Mouse (Mus musculus) T-helper 2 cell (primary cell): ENCODE measurements at regions not wholly inside any gene's neighbourhood (a gene's known extent, or its start where the extent isn't known, plus 50 kb on each side); places are given as distances from the start of the nearest gene placed in this dataset.

Experiments
- in situ Hi-C: fragments of 300-600 bp; cut with MboI, MseI; formaldehyde crosslinking; loops from one replicate; pipeline ENCODE4 v1.15.1; 2025; ENCODE audit warnings: high pct_unique_total_duplicates

GRCm38 (mm10) chr7:58919863-58920262 is 263.9 kb downstream of the Atp10a start:
- in situ Hi-C loops, result no loop called here

DNA sequence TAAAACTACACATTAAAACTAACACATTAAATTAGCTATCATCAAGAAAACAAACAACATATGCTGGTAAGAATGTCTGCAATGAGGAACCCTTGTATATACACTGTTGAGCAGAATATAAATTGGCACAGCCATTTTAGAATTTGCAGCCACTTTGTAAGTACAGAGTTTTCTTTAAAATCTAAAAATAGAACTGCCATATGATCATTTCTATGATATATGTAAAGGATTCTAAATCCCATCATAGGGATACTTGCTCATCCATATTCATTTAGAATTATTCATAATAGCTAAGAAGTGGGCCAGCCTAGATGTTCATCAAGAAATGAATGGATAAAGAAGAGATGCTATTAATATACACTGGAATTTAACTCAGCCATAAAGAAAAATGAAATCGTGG is 264.3 kb downstream of the Atp10a start:
- in situ Hi-C loops, result no loop called here

DNA sequence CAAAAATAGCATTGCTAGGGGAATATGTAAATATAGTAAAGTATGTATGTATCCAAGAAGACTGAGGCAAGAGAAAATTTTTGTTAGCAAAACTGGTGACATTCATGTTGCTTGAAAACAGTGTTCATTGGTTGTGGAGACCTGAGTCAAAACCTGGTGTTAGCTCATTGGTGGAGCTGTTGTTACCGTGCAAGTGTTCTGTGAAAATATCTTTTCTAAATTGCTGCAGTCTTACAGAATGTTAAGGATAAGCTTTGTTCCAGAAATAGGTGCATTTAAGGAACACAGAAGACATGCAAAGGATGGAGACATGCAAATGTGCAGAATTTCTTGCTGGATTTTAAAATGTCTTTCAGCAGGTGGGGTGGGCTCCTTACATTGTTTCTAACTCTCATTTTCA is 269.0 kb downstream of the Atp10a start:
- in situ Hi-C loops, result no loop called here

DNA sequence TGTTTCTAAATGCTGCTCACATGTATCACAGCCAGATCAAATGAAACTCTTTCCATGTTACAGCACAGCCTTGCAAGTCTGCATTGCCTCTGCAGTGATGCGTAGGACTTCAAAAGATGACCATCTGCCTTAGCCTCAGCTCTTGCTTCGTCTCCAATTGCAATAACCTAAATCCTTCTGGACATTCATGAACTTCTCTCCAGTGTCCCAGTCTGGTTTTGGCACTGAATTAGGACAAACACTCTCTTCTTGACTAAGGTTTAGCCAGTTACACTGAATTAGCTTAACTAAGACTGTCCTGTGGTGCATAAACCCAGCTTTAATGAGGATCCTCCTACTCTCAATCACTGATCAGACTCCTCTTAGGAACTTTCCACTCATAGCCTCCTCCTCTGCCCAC is 269.4 kb downstream of the Atp10a start:
- in situ Hi-C loops, result no loop called here

- in situ Hi-C loops, result no loop called here
Observed at GRCm38 (mm10) chr7:58957448-58957847, 271.1 kb upstream of the Ube3a start.

DNA sequence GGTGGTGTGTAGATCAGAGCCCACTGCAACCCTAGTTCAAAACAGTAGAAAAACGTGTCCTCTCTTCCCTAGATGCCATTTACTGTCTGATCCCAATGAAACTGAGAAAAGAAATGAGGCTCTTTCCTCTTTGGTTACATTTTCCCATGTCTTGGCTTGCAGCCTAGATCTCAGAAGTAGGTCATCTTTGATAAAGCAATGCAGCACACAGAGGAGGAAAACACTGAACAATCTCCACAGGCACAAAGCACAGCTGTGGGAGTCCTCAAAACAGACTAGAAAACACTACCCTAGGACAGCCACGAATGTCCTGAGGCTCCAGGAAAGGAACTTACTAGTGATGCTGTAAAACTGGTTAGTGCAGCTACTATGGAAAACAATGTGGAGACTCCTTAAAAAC is 221.4 kb upstream of the Ube3a start:
- in situ Hi-C loops, result no loop called here

DNA sequence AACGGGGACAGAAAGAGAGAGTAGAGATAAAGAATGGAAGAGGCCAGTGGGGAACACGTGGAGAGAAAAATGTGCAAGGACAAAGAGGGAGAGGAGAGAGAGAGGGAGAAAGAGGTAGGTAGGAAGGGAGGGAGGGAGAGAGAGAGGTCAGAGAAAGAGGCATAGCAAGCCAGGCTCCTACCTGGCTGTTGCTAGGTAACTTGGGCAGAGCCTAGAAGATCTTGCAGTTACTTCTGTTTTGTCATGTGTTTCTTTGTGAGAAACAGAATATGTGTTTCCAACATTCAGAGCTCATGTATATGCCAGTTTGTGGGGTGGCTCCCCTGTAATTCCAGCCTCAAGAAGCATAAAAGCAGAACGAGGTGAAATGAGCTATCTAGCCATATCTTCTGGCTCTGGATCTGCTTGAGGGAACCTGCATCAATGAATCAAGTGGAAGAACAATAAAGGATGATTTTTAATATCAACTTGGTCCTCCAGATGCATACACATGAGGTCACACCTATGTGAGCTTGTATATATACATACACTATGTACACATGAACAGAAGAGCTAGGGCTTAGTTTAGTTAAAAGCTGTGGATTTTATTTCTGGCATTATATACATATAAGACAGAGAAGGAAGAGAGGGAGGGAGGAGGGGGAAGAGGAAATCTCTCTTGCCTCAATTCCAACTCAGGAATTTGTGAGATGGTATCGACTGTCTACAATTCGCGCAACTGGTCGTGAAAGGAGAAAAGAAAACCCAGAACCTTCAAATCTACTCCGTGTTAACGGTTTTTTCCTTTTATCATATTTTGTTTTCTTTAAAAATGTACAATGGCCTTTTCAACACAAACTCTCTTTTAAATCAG is 214.9 kb upstream of the Ube3a start:
- in situ Hi-C loops, result loop anchor here (10.0 kb wide), 1 partner anchor 729 kb away; no protein-coding TSS in a partner anchor

- in situ Hi-C loops, result loop anchor here (10.0 kb wide), 1 partner anchor 729 kb away; no protein-coding TSS in a partner anchor
Observed at GRCm38 (mm10) chr7:59014302-59014677, 214.3 kb upstream of the Ube3a start.

DNA sequence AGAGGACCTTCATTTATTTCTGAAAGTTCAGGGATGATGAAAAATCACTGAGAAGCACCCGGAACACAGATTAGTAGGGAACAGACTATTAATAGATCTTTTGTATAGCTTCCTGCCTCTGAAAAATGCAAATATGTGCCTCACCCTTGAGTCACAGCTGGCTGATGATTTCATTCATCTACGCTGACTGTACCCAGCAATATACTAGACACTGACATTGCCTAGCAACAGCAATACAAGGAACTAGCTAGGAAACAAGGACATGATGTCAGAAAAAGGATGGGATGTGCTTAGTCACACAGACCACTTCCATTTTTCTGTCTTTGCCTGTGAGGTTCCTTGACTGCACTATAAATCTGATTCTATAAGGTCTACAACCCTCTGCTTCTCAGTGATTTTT is 201.1 kb upstream of the Ube3a start:
- in situ Hi-C loops, result no loop called here
